Mouse (Mus musculus): Measurements from ENCODE around the gene Hoxb3. TPM values are rescaled to one million over a fixed set of nuclear protein-coding genes. Genes with fewer than 3 reads are reported as not detected.

Hoxb3 gene
- polyA plus RNA-seq, 1 experiment from 2014 or later = 0.65 TPM

DNA sequence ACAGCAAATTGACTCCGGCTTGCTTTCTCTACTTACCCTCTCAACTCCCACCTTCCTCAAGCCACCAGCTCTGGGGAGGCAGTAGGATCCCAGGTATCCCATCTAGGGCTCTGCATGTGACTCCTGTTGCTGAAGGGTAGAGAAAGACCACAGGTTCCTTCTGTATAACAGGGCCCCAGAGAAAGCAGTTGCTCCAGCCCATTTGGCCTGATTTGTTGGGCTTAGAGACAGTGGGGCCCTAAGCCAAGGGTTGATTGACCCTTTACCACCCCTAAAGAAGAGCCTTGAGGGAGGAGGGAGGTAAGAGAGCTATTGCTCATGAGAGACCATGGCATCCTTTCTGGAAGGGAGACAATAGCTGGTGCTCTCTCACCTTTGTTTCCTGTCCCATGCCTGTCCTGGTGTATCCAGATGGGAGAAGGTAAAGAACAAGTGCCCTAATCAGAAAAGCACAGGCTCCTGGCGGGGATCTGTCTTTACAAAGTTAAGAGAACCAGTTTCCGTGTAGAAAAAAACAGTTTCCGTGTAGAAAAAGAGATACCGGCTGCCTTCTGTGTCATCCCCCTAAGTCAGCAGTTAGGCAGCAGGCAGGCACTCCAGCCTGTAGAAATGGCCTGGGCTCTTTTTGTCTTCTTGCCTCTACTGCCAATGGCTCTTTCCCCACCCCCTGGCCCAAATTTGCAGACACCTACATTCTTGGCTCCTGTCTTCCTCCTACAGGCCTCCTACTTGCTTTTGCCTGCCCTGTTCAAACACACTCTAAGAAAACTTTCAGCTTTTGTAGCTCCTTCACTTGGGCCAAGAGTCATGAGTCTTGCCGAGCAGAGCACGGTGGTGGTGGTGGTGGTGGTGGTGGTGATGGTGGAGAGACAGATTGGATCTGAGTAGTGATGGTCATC lies 16.1 kb downstream of the Hoxb3 start:
- Histone ChIP-seq H3K36me3 (replicated peaks; ENCODE audit: control insufficient read depth, insufficient read depth, low read depth, low read length) (no peaks in the 10 kb centered on the region), H3K27me3 (ENCODE audit: control insufficient read depth, insufficient read depth, low read length) (peaks cover 92% of the 10 kb centered on the region), H3K9me3 (replicated peaks; ENCODE audit: control insufficient read depth, low read length) (no peaks in the 10 kb centered on the region), H3K27ac (replicated peaks; ENCODE audit: low read depth, low read length) (no peak overlapping the region; the same call in 1 of the 2 replicates), H3K4me1 (ENCODE audit: control insufficient read depth, insufficient read depth, low read length) (no peaks in the 10 kb centered on the region; the same call in 1 of the 2 replicates), H3K9ac (replicated peaks; ENCODE audit: low read length) (no peak overlapping the region), H3K4me2 (ENCODE audit: low read depth, low read length) (no peak overlapping the region), H3K4me3 (ENCODE audit: low read depth, low read length) (no peak overlapping the region)
- 8% methylated on average over 7 of the region's 7 CpGs for WGBS
- DNase-seq (ENCODE audit: low spot score) = no peak
- no peak for ATAC-seq (replicated peaks; ENCODE audit: insufficient number of reproducible peaks, low FRiP score, low TSS enrichment, low read depth)

DNA sequence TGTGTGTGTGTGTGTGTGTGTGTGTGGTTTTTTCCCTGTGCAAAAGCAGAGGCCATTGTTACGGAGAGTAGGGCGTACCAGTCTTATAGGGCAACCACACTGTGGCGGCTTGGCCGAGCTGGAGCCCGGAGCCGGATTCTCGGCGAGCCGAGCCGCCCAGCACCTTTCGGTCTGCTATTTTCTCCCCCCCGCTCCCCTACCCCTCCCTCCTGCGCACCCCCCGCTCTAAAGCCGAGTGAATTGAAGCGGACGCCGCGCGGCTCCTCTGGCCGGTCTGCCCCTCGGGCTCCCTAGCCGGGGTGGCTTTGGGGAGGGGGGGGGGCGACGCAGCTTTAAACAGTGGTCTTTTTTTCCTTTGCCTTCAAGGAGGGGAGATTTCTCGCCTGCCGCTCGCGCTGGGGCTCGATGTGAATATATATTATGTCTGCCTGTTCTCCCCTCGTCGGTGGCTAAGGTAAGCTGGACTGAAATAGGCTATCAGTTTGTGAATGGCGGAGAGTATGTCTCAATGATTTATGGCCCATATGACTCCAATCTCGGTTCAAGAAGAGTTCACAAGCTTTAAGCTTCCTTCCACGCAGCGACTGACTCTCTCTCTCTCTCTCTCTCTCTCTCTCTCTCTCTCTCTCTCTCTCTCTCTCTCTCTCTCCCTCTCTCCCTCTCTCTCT lies 17.7 kb downstream of the Hoxb3 start:
- H3K4me2 ChIP-seq (ENCODE audit: low read depth, low read length) = peak overlapping the region; percentile 19; the same call in 1 of the 2 replicates
- H3K4me1 ChIP-seq (ENCODE audit: control insufficient read depth, insufficient read depth, low read length) = no peaks in the 10 kb centered on the region; the same call in 1 of the 2 replicates
- H3K27ac ChIP-seq (replicated peaks; ENCODE audit: low read depth, low read length) = no peak overlapping the region
- H3K36me3 ChIP-seq (replicated peaks; ENCODE audit: control insufficient read depth, insufficient read depth, low read depth, low read length) = no peaks in the 10 kb centered on the region
- no peak overlapping the region for H3K4me3 ChIP-seq (ENCODE audit: low read depth, low read length)
- peaks cover 92% of the 10 kb centered on the region for H3K27me3 ChIP-seq (ENCODE audit: control insufficient read depth, insufficient read depth, low read length)
- under 1% methylated on average over 28 of the region's 36 CpGs for WGBS
- H3K9ac ChIP-seq (replicated peaks; ENCODE audit: low read length) = no peak overlapping the region
- DNase-seq (ENCODE audit: low spot score) (no peak), ATAC-seq (replicated peaks; ENCODE audit: insufficient number of reproducible peaks, low FRiP score, low TSS enrichment, low read depth) (0 out of 2 replicates have a peak, but pooled peaks have one; percentile 29)
- H3K9me3 ChIP-seq (replicated peaks; ENCODE audit: control insufficient read depth, low read length) = no peaks in the 10 kb centered on the region

- ATAC-seq (replicated peaks; ENCODE audit: insufficient number of reproducible peaks, low FRiP score, low TSS enrichment, low read depth) = no peak
- peak overlapping the region; percentile 19 for H3K4me3 ChIP-seq (ENCODE audit: low read depth, low read length)
- no peak overlapping the region for H3K27ac ChIP-seq (replicated peaks; ENCODE audit: low read depth, low read length)
- H3K4me2 ChIP-seq (ENCODE audit: low read depth, low read length) = peak overlapping the region; percentile 16
- DNase-seq (ENCODE audit: low spot score) = no peak
- peaks cover 92% of the 10 kb centered on the region for H3K27me3 ChIP-seq (ENCODE audit: control insufficient read depth, insufficient read depth, low read length)
- H3K9me3 ChIP-seq (replicated peaks; ENCODE audit: control insufficient read depth, low read length) = no peaks in the 10 kb centered on the region
- peak overlapping the region; percentile 41 for H3K9ac ChIP-seq (replicated peaks; ENCODE audit: low read length)
- no peaks in the 10 kb centered on the region for H3K36me3 ChIP-seq (replicated peaks; ENCODE audit: control insufficient read depth, insufficient read depth, low read depth, low read length)
- H3K4me1 ChIP-seq (ENCODE audit: control insufficient read depth, insufficient read depth, low read length) = no peaks in the 10 kb centered on the region; the same call in 1 of the 2 replicates
- under 1% methylated on average over 40 of the region's 40 CpGs for WGBS
Measured at GRCm38 (mm10) chr11:96341701-96342575, 18.8 kb downstream of the Hoxb3 start.

DNA sequence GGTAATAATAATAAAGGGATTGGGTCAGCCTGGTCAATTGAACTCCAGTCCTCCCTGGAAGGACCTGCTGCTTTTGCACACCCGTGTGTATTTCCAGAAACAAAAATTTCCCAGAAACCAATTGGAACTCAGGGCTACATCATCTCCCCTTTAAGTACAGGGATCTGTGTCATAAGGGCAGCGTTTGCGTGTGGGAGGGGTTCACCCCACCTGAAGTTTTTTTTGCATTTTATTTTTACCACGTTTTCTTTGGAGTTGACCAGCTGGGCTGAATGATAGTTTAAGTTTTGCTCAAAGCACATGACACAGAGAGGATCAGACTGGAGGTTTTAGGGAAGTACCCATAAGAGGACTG lies 19.4 kb downstream of the Hoxb3 start:
- Histone ChIP-seq H3K9me3 (replicated peaks; ENCODE audit: control insufficient read depth, low read length) (no peaks in the 10 kb centered on the region), H3K27ac (replicated peaks; ENCODE audit: low read depth, low read length) (no peak overlapping the region), H3K4me3 (ENCODE audit: low read depth, low read length) (no peak overlapping the region), H3K9ac (replicated peaks; ENCODE audit: low read length) (no peak overlapping the region), H3K27me3 (ENCODE audit: control insufficient read depth, insufficient read depth, low read length) (peaks cover 90% of the 10 kb centered on the region), H3K4me1 (ENCODE audit: control insufficient read depth, insufficient read depth, low read length) (no peaks in the 10 kb centered on the region; the same call in 1 of the 2 replicates), H3K4me2 (ENCODE audit: low read depth, low read length) (no peak overlapping the region), H3K36me3 (replicated peaks; ENCODE audit: control insufficient read depth, insufficient read depth, low read depth, low read length) (no peaks in the 10 kb centered on the region)
- DNase-seq (ENCODE audit: low spot score) (no peak), ATAC-seq (replicated peaks; ENCODE audit: insufficient number of reproducible peaks, low FRiP score, low TSS enrichment, low read depth) (no peak)
- WGBS = 5% methylated on average over 4 of the region's 4 CpGs

DNA sequence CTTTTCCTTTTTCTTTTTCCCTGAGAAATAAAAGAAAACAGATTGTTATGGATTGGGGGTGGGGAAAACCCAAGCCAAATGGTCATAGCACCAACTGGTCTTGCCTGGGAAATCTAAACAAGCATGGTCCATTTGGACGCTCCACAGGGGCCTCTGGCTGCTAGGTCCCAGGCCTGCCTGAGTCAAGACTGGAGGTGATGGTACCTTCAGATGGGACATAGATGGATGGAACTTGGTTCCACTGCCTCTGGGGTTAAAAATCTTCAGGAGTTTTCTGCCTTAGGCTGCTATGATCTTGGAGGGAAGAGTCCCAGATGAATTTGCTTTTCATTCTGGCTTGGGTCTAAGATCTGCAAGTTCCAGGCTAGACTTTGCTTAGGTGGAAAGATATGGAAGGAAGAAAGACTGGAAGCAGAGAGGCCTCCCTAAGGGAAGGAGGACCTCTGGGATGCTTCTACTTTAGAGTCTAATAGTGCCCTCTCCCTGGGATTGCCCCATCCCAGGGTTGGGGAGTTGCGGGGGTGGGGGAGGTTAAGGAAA lies 20.1 kb downstream of the Hoxb3 start:
- H3K9ac ChIP-seq (replicated peaks; ENCODE audit: low read length) = no peak overlapping the region
- ATAC-seq (replicated peaks; ENCODE audit: insufficient number of reproducible peaks, low FRiP score, low TSS enrichment, low read depth) (no peak), DNase-seq (ENCODE audit: low spot score) (no peak)
- H3K4me3 ChIP-seq (ENCODE audit: low read depth, low read length) = no peak overlapping the region
- H3K4me2 ChIP-seq (ENCODE audit: low read depth, low read length) = no peak overlapping the region
- H3K36me3 ChIP-seq (replicated peaks; ENCODE audit: control insufficient read depth, insufficient read depth, low read depth, low read length) = no peaks in the 10 kb centered on the region
- H3K27ac ChIP-seq (replicated peaks; ENCODE audit: low read depth, low read length) = no peak overlapping the region
- H3K9me3 ChIP-seq (replicated peaks; ENCODE audit: control insufficient read depth, low read length) = no peaks in the 10 kb centered on the region
- WGBS = 5% methylated on average over 2 of the region's 2 CpGs
- no peaks in the 10 kb centered on the region; the same call in 1 of the 2 replicates for H3K4me1 ChIP-seq (ENCODE audit: control insufficient read depth, insufficient read depth, low read length)
- H3K27me3 ChIP-seq (ENCODE audit: control insufficient read depth, insufficient read depth, low read length) = peaks cover 89% of the 10 kb centered on the region

DNA sequence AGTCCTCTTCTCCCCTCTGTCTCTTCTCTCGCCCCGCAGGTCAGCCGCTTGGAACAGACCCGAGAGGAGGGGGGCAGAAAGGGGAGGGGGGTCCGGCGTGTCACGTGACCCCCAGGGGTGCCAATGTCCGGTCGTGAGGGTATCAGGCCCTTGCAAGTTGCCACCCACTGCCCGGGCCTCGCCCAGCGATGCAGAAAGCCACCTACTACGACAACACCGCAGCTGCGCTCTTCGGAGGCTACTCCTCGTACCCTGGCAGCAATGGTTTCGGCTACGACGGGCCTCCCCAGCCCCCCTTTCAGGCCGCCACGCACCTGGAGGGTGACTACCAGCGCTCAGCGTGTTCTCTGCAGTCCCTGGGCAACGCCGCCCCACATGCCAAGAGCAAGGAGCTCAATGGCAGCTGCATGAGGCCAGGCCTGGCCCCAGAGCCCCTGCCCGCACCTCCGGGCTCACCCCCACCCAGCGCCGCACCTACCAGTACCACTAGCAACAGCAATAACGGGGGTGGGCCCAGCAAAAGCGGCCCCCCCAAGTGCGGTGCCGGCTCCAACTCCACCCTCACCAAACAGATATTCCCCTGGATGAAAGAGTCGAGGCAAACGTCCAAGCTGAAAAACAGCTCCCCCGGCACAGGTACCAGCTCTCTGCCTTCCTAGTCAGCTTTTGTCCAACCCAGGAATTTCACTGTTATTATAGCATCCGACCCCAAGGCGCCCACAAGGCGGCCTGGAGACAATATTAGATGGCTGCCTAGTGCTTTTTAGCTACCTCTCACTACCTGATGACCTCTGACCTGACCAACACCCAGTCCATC lies 21.1 kb downstream of the Hoxb3 start:
- Histone ChIP-seq H3K9me3 (replicated peaks; ENCODE audit: control insufficient read depth, low read length) (no peaks in the 10 kb centered on the region), H3K36me3 (replicated peaks; ENCODE audit: control insufficient read depth, insufficient read depth, low read depth, low read length) (no peaks in the 10 kb centered on the region), H3K4me3 (ENCODE audit: low read depth, low read length) (0 out of 2 replicates have a peak overlapping the region, but pooled peaks have one; percentile 1), H3K27me3 (ENCODE audit: control insufficient read depth, insufficient read depth, low read length) (peaks cover 89% of the 10 kb centered on the region), H3K4me1 (ENCODE audit: control insufficient read depth, insufficient read depth, low read length) (no peaks in the 10 kb centered on the region; the same call in 1 of the 2 replicates), H3K4me2 (ENCODE audit: low read depth, low read length) (no peak overlapping the region; the same call in 1 of the 2 replicates), H3K27ac (replicated peaks; ENCODE audit: low read depth, low read length) (no peak overlapping the region), H3K9ac (replicated peaks; ENCODE audit: low read length) (no peak overlapping the region)
- no peak for DNase-seq (ENCODE audit: low spot score)
- WGBS = 3% methylated on average over 39 of the region's 40 CpGs
- no peak for ATAC-seq (replicated peaks; ENCODE audit: insufficient number of reproducible peaks, low FRiP score, low TSS enrichment, low read depth)

- Histone ChIP-seq H3K9ac (replicated peaks; ENCODE audit: low read length) (no peak overlapping the region), H3K36me3 (replicated peaks; ENCODE audit: control insufficient read depth, insufficient read depth, low read depth, low read length) (no peaks in the 10 kb centered on the region), H3K27ac (replicated peaks; ENCODE audit: low read depth, low read length) (no peak overlapping the region), H3K9me3 (replicated peaks; ENCODE audit: control insufficient read depth, low read length) (no peaks in the 10 kb centered on the region), H3K4me3 (ENCODE audit: low read depth, low read length) (no peak overlapping the region), H3K4me1 (ENCODE audit: control insufficient read depth, insufficient read depth, low read length) (no peaks in the 10 kb centered on the region; the same call in 1 of the 2 replicates), H3K27me3 (ENCODE audit: control insufficient read depth, insufficient read depth, low read length) (peaks cover 89% of the 10 kb centered on the region), H3K4me2 (ENCODE audit: low read depth, low read length) (no peak overlapping the region)
- ATAC-seq (replicated peaks; ENCODE audit: insufficient number of reproducible peaks, low FRiP score, low TSS enrichment, low read depth) = no peak
- WGBS = 1% methylated on average over 6 of the region's 6 CpGs
- DNase-seq (ENCODE audit: low spot score) = no peak
Measured at GRCm38 (mm10) chr11:96344878-96345159, 21.7 kb downstream of the Hoxb3 start.
